ENCODE assay signal across 23 mouse cellular contexts in genomic region chr10:68145286-68145950, GRCm38 (mm10).
DNase-seq lines count a peak whose midpoint lies in the region; ATAC-seq and TF ChIP-seq lines count a peak whose summit lies in the region.
"Had no signal": no experiment of that assay in that cellular context is flagged by ENCODE, and none has a peak within 500 bp of the region (broad histone marks: within the 10 kb centered on the region; RNA-seq: fewer than 3 reads in every experiment).

No protein-coding gene starts in this region.

- H3K27ac ChIP-seq in gastrocnemius, adult 2 months, result peak overlapping the region; percentile 86
- peak overlapping the region; percentile 99 for H3K27ac ChIP-seq in embryonic fibroblast, embryonic 13.5 days (ENCODE audit: insufficient read depth, low read length)
- no peak overlapping the region for H3K27ac ChIP-seq in hindbrain, embryonic 14.5 days
- H3K27ac ChIP-seq: limb, embryonic 10.5 days; midbrain, embryonic 12.5 days; neural tube, embryonic 13.5 days had no signal

- no peak for TF ChIP-seq CTCF in gastrocnemius, adult 2 months (IDR thresholded peaks at IDR 0.05)
- no peak for TF ChIP-seq CTCF in embryonic fibroblast, embryonic 13.5 days (IDR thresholded peaks at IDR 0.05; ENCODE audit: borderline replicate concordance, insufficient read depth, low read length)

- no peaks in the 10 kb centered on the region for H3K9me3 ChIP-seq in hindbrain, embryonic 14.5 days (ENCODE audit: control insufficient read depth, low read length)
- H3K9me3 ChIP-seq: limb, embryonic 10.5 days; midbrain, embryonic 12.5 days; neural tube, embryonic 13.5 days had no signal

- H3K4me3 ChIP-seq in gastrocnemius, adult 2 months, result peak overlapping the region; percentile 59
- H3K4me3 ChIP-seq in embryonic fibroblast, embryonic 13.5 days (ENCODE audit: insufficient read depth, low read length), result no peak overlapping the region
- H3K4me3 ChIP-seq in hindbrain, embryonic 14.5 days (replicated peaks; ENCODE audit: low read length), result no peak overlapping the region
- H3K4me3 ChIP-seq: limb, embryonic 10.5 days; midbrain, embryonic 12.5 days; neural tube, embryonic 13.5 days had no signal

- no peak for TF ChIP-seq POLR2A in embryonic fibroblast, embryonic 13.5 days (IDR thresholded peaks at IDR 0.05; ENCODE audit: low read depth, low read length)

- intact Hi-C loops in gastrocnemius, adult 2 months (cut with DNase I), result loop anchor here (5.0 kb wide), 1 partner anchor 132 kb away; the partner anchor contains the start of gene Arid5b
- intact Hi-C loops in gastrocnemius, postnatal 14 days (cut with DNase I; ENCODE audit: low total_unique reads), result loop anchor here (5.0 kb wide), 1 partner anchor 283 kb away; no protein-coding TSS in a partner anchor

- H3K27me3 ChIP-seq in hindbrain, embryonic 14.5 days (ENCODE audit: control insufficient read depth, insufficient read depth, low read length), result no peaks in the 10 kb centered on the region
- H3K27me3 ChIP-seq: CH12.LX; midbrain, embryonic 12.5 days; neural tube, embryonic 13.5 days had no signal

- peak; percentile 55 for ATAC-seq in megakaryocyte, adult 5-6 weeks (ENCODE audit: poor library complexity, severe bottlenecking)
- ATAC-seq in hindbrain, embryonic 14.5 days (ENCODE audit: low FRiP score), result no peak
- ATAC-seq: forebrain, embryonic 16.5 days; hindbrain, embryonic 16.5 days; intestine, embryonic 16.5 days had no signal

- DNase-seq in gastrocnemius, adult 2 months, result no peak
- no peak for DNase-seq in gastrocnemius, postnatal 14 days
- DNase-seq in kidney, adult 8-10 months, result peak; percentile 41 to 54
- DNase-seq in kidney, postnatal 14 days, result no peak
- DNase-seq in hindbrain, embryonic 14.5 days (ENCODE audit: low spot score), result no peak
- no peak for DNase-seq in natural killer cell, adult 2 months (ENCODE audit: low spot score in 2 of 2)
- DNase-seq: cerebellum, adult 2 months; cerebellum, postnatal 36 days; gastrocnemius, postnatal 10 days; heart, postnatal 36 days; lung, adult 2 months; thymus, postnatal 14 days had no signal

- no peak overlapping the region for H3K9ac ChIP-seq in hindbrain, embryonic 14.5 days
- H3K9ac ChIP-seq: midbrain, embryonic 12.5 days; neural tube, embryonic 13.5 days had no signal

- peaks cover 26% of the 10 kb centered on the region for H3K4me1 ChIP-seq in embryonic fibroblast, embryonic 13.5 days (ENCODE audit: control insufficient read depth, insufficient read depth, low read length)
- no peaks in the 10 kb centered on the region for H3K4me1 ChIP-seq in hindbrain, embryonic 14.5 days (replicated peaks; ENCODE audit: control insufficient read depth, insufficient read depth, low read length)

- H3K4me2 ChIP-seq in hindbrain, embryonic 14.5 days (replicated peaks), result no peak overlapping the region
- H3K4me2 ChIP-seq: heart, embryonic 11.5 days; liver, embryonic 11.5 days; midbrain, embryonic 12.5 days; neural tube, embryonic 13.5 days had no signal

- 78% methylated on average over 18 of the region's 18 CpGs for WGBS in hindbrain, embryonic 14.5 days

- H3K36me3 ChIP-seq in hindbrain, embryonic 14.5 days (replicated peaks; ENCODE audit: control insufficient read depth, insufficient read depth), result no peaks in the 10 kb centered on the region
- H3K36me3 ChIP-seq: midbrain, embryonic 12.5 days; neural tube, embryonic 13.5 days had no signal

Comparison
In these comparisons a context has a peak if more than half of its experiments do, and no peak if none do; other contexts are left out.
1. DNase-seq: peak in kidney, adult 8-10 months (2 of 2); none in gastrocnemius, adult 2 months (single experiment), gastrocnemius, postnatal 14 days (single experiment), kidney, postnatal 14 days (single experiment), hindbrain, embryonic 14.5 days (single experiment) and natural killer cell, adult 2 months (0 of 2).